Mouse (Mus musculus) brain, embryonic 14.5 days (tissue): Measurements from ENCODE around the gene Nudt22.

Experiments used
- CTCF ChIP-seq: fragments of 200-500 bp; IDR thresholded peaks from 2 replicates; pipeline ENCODE4 v1.5.1; 2012; ENCODE audit warnings: inconsistent platforms, mild to moderate bottlenecking, moderate library complexity, borderline replicate concordance; ENCODE audit not compliant: insufficient read depth, insufficient read length; ENCODE audit errors: extremely low read depth
- POLR2A ChIP-seq: fragments of 200-500 bp; IDR thresholded peaks from 2 replicates; pipeline ENCODE4 v1.6.1; 2012; ENCODE audit warnings: mild to moderate bottlenecking, inconsistent platforms, borderline replicate concordance; ENCODE audit not compliant: poor library complexity, insufficient read depth, insufficient read length, severe bottlenecking; ENCODE audit errors: extremely low read depth

- no peak for TF ChIP-seq POLR2A
- peak; percentile 35; the same call in 1 of the 2 replicates for TF ChIP-seq CTCF
Measured at GRCm38 (mm10) chr19:6954046-6954445, 41.9 kb downstream of the Nudt22 start.
